Mouse (Mus musculus) liver, embryonic 16.5 days (tissue): ENCODE results near the gene Dpp8. TPM values are rescaled to one million over a fixed set of nuclear protein-coding genes. Genes with fewer than 3 reads are reported as not detected.

Experiments used
- ATAC-seq: fragments of 200-750 bp; cut with Nextera tagmentation; 2 replicates; pipeline ENCODE4 v1.8.0; 2017; ENCODE audit warnings: low read depth, mild to moderate bottlenecking, moderate number of reproducible peaks, moderate library complexity
- H3K27ac ChIP-seq: fragments of 300-500 bp; sonication (generic); 2 replicates; pipeline ENCODE4 v1.5.1; 2014; ENCODE audit warnings: mild to moderate bottlenecking, low read length
- H3K27me3 ChIP-seq: fragments of 300-500 bp; sonication (generic); 2 replicates; pipeline ENCODE4 v1.6.1; 2014; ENCODE audit warnings: low read depth, low read length, mixed read lengths; ENCODE audit not compliant: control insufficient read depth, insufficient read depth
- H3K36me3 ChIP-seq: fragments of 300-500 bp; sonication (generic); 2 replicates; pipeline ENCODE4 v1.6.1; 2014; ENCODE audit warnings: mild to moderate bottlenecking; ENCODE audit not compliant: control insufficient read depth, insufficient read depth
- H3K4me1 ChIP-seq: fragments of 300-500 bp; sonication (generic); 2 replicates; pipeline ENCODE4 v1.6.1; 2014; ENCODE audit warnings: low read depth, low read length, mixed read lengths; ENCODE audit not compliant: control insufficient read depth
- H3K4me2 ChIP-seq: fragments of 300-500 bp; sonication (generic); 2 replicates; pipeline ENCODE4 v1.6.1; 2014; ENCODE audit warnings: low read depth, low read length, mixed read lengths
- H3K4me3 ChIP-seq: fragments of 300-500 bp; sonication (generic); 2 replicates; pipeline ENCODE4 v1.5.1; 2014; ENCODE audit warnings: low read depth, mild to moderate bottlenecking, low read length
- H3K9ac ChIP-seq: fragments of 300-500 bp; sonication (generic); 2 replicates; pipeline ENCODE4 v1.6.1; 2014; ENCODE audit warnings: low read depth, low read length
- H3K9me3 ChIP-seq: fragments of 300-500 bp; sonication (generic); replicated peaks from 2 replicates; pipeline ENCODE4 v1.6.1; 2016; ENCODE audit warnings: low read length; ENCODE audit not compliant: control insufficient read depth
- WGBS: fragments of 180-500 bp; shearing (Covaris S2); extraction: QIAGEN DNeasy Blood & Tissue Kit; methylation state at CpG from one replicate; pipeline ENCODE4 v1.1.7; 2014; ENCODE audit not compliant: insufficient replicate concordance; 5-methylcytosine and 5-hydroxymethylcytosine counted together
- polyA plus RNA-seq: library from polyadenylated mRNA; unstranded; fragments of >200 nt; fragmentation: Nextera tagmentation; extraction: Ambion mirVana; gene quantifications from 2 replicates; pipeline ENCODE4 v1.2.1, GENCODE M21; 2015

Dpp8 gene
- polyA plus RNA-seq, 1 experiment from 2014 or later: 20.1 TPM

- Histone ChIP-seq H3K4me3 (peak overlapping the region; percentile 99), H3K9me3 (no peaks in the 10 kb centered on the region), H3K36me3 (peaks cover 2% of the 10 kb centered on the region), H3K27ac (peak overlapping the region; percentile 82), H3K4me2 (peak overlapping the region; percentile 70), H3K9ac (peak overlapping the region; percentile 60), H3K27me3 (no peaks in the 10 kb centered on the region), H3K4me1 (peaks cover 22% of the 10 kb centered on the region)
- no peak; the same call in 1 of the 2 replicates for ATAC-seq
- WGBS: 29% methylated on average over 4 of the region's 4 CpGs
Measured at GRCm38 (mm10) chr9:65031894-65032268, 333 bp upstream of the Dpp8 start.

GRCm38 (mm10) chr9:65036456-65036855, 4.2 kb downstream of the Dpp8 start:
- ATAC-seq: no peak
- Histone ChIP-seq H3K4me3 (no peak overlapping the region), H3K27me3 (no peaks in the 10 kb centered on the region), H3K4me1 (peaks cover 20% of the 10 kb centered on the region), H3K9ac (no peak overlapping the region), H3K36me3 (peaks cover 37% of the 10 kb centered on the region), H3K9me3 (no peaks in the 10 kb centered on the region), H3K27ac (no peak overlapping the region), H3K4me2 (no peak overlapping the region)
- WGBS: 97% methylated on average over 1 of the region's 1 CpGs

GRCm38 (mm10) chr9:65036861-65037260, 4.6 kb downstream of the Dpp8 start:
- no peak overlapping the region for H3K9ac ChIP-seq
- no peaks in the 10 kb centered on the region for H3K9me3 ChIP-seq
- WGBS: 82% methylated on average over 8 of the region's 8 CpGs
- H3K4me3 ChIP-seq: no peak overlapping the region
- no peak overlapping the region for H3K4me2 ChIP-seq
- no peak for ATAC-seq
- H3K27me3 ChIP-seq: no peaks in the 10 kb centered on the region
- peaks cover 39% of the 10 kb centered on the region for H3K36me3 ChIP-seq
- H3K4me1 ChIP-seq: peaks cover 18% of the 10 kb centered on the region
- no peak overlapping the region for H3K27ac ChIP-seq

- Histone ChIP-seq H3K4me1 (no peaks in the 10 kb centered on the region), H3K27ac (no peak overlapping the region), H3K9ac (no peak overlapping the region), H3K4me2 (no peak overlapping the region), H3K27me3 (no peaks in the 10 kb centered on the region), H3K4me3 (no peak overlapping the region), H3K36me3 (peaks cover 54% of the 10 kb centered on the region), H3K9me3 (no peaks in the 10 kb centered on the region)
- 90% methylated on average over 5 of the region's 5 CpGs for WGBS
- no peak for ATAC-seq
Measured at GRCm38 (mm10) chr9:65041430-65041829, 9.2 kb downstream of the Dpp8 start.

GRCm38 (mm10) chr9:65046993-65047392, 14.8 kb downstream of the Dpp8 start:
- Histone ChIP-seq H3K27ac (no peak overlapping the region), H3K36me3 (peaks cover 52% of the 10 kb centered on the region), H3K9me3 (no peaks in the 10 kb centered on the region), H3K4me1 (no peaks in the 10 kb centered on the region), H3K4me3 (no peak overlapping the region), H3K9ac (no peak overlapping the region), H3K4me2 (no peak overlapping the region), H3K27me3 (no peaks in the 10 kb centered on the region)
- ATAC-seq: no peak
- 88% methylated on average over 1 of the region's 1 CpGs for WGBS

- Histone ChIP-seq H3K4me1 (no peaks in the 10 kb centered on the region), H3K27me3 (no peaks in the 10 kb centered on the region), H3K27ac (no peak overlapping the region), H3K4me3 (no peak overlapping the region), H3K36me3 (peaks cover 57% of the 10 kb centered on the region), H3K9me3 (no peaks in the 10 kb centered on the region), H3K9ac (no peak overlapping the region), H3K4me2 (no peak overlapping the region)
- WGBS: 87% methylated on average over 5 of the region's 5 CpGs
- ATAC-seq: no peak
Measured at GRCm38 (mm10) chr9:65049422-65049821, 17.2 kb downstream of the Dpp8 start.

- Histone ChIP-seq H3K4me2 (no peak overlapping the region), H3K36me3 (peaks cover 61% of the 10 kb centered on the region), H3K9ac (no peak overlapping the region), H3K4me3 (no peak overlapping the region), H3K9me3 (no peaks in the 10 kb centered on the region), H3K4me1 (no peaks in the 10 kb centered on the region), H3K27me3 (no peaks in the 10 kb centered on the region), H3K27ac (no peak overlapping the region)
- ATAC-seq: peak; percentile 43; the same call in 1 of the 2 replicates
- WGBS: 91% methylated on average over 3 of the region's 3 CpGs
Measured at GRCm38 (mm10) chr9:65050981-65051380, 18.8 kb downstream of the Dpp8 start.

GRCm38 (mm10) chr9:65064251-65064650, 32.0 kb downstream of the Dpp8 start:
- no peak for ATAC-seq
- H3K9ac ChIP-seq: no peak overlapping the region
- 85% methylated on average over 7 of the region's 7 CpGs for WGBS
- H3K4me2 ChIP-seq: no peak overlapping the region
- no peaks in the 10 kb centered on the region for H3K9me3 ChIP-seq
- H3K36me3 ChIP-seq: peaks cover 62% of the 10 kb centered on the region
- H3K4me1 ChIP-seq: peaks cover 3% of the 10 kb centered on the region; the same call in 1 of the 2 replicates
- no peak overlapping the region for H3K27ac ChIP-seq
- H3K27me3 ChIP-seq: no peaks in the 10 kb centered on the region
- H3K4me3 ChIP-seq: no peak overlapping the region

GRCm38 (mm10) chr9:65070587-65070986, 38.4 kb downstream of the Dpp8 start:
- H3K4me3 ChIP-seq: no peak overlapping the region
- no peaks in the 10 kb centered on the region for H3K27me3 ChIP-seq
- peak overlapping the region; percentile 87 for H3K27ac ChIP-seq
- H3K9ac ChIP-seq: no peak overlapping the region
- WGBS: 32% methylated on average over 3 of the region's 3 CpGs
- H3K9me3 ChIP-seq: no peaks in the 10 kb centered on the region
- peaks cover 20% of the 10 kb centered on the region for H3K4me1 ChIP-seq
- ATAC-seq: peak; percentile 97
- peaks cover 29% of the 10 kb centered on the region for H3K36me3 ChIP-seq
- H3K4me2 ChIP-seq: peak overlapping the region; percentile 32
